Mouse (Mus musculus): ENCODE results near the gene Ifit1bl1.
"Not testable (repeated sequence)": the region's sequence is repeated elsewhere in the genome, so short reads cannot be mapped to it uniquely, and the experiment has no call there.

GRCm38 (mm10) chr19:34583126-34583766 is 18.5 kb downstream of the Ifit1bl1 start, which contains the start of gene Ifit3:
- not testable (repeated sequence) for TF ChIP-seq CTCF (IDR thresholded peaks at IDR 0.05; ENCODE audit: control insufficient read depth, insufficient read depth, low read length); POLR2A (IDR thresholded peaks at IDR 0.05; ENCODE audit: borderline replicate concordance, control insufficient read depth, low read depth, low read length)

All from bone marrow, adult 2 months (tissue).